Mouse (Mus musculus): ENCODE measurements around the gene Tbc1d1. TPM values are rescaled to one million over a fixed set of nuclear protein-coding genes. Genes with fewer than 3 reads are reported as not detected.

The Tbc1d1 gene
- polyA plus RNA-seq (2012; rRNA removed) = 5.2 and 5.7 TPM in 2 replicates

DNA sequence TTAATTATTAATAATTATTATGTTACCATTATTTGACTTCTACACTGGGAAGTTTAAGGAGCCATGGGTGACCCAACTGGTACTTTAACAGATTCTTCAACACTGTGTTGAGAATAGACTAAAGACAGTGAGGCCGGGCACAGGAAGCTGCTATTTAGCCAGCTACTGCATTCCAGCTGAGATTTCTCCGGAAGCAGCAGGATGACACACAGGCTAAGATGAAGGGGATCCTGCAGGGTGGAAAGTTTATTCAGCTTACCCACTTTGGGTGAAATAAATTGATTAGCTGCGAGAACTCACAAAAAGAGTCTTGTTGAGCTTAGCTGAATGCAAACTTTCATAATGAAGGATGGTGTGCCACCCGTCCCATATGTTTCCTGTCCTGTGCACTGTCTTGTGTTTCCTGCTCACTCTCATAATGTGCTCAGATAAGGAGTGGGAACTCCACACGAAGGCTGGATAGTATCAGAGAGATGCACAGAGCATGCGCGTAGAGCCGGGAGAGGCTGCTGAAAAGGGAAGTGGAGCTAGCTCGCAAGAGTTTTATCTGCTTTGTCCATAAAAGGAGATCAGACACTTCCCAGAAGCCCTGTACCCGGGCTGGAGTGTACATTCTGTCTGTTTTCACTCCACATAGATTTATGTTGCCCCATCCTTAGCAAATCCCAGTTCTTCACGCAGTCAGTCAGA is at the start of gene Tbc1d1:
Gene Tbc1d1, plus strand, starts transcription at position 445 of the 690 bp plus-strand sequence.

Other genes starting within 250 kb of the Tbc1d1 start
- gene Rell1, start 187.4 kb upstream of the Tbc1d1 start, polyA plus RNA-seq (2012; rRNA removed) = 4.2 and 4.7 TPM in 2 replicates
- gene Pgm2, start 63.4 kb upstream of the Tbc1d1 start, polyA plus RNA-seq (2012; rRNA removed) = 10.6 and 11.7 TPM in 2 replicates

Measured in liver, embryonic 14 days (tissue).